Mouse (Mus musculus) adrenal gland, adult 10 weeks (tissue): Measurements from ENCODE around the gene Bax. TPM values are rescaled to one million over a fixed set of nuclear protein-coding genes. Genes with fewer than 3 reads are reported as not detected.

Source experiments
- polyA plus RNA-seq: library from polyadenylated mRNA; stranded (reverse); fragments of 350-450 nt; fragmentation: Illumina TruSeq; extraction: RNeasy Lipid Tissue Mini Kit (QIAGEN cat#74804); gene quantifications from one replicate; pipeline ENCODE4 v1.2.3, GENCODE M21; 2014; ENCODE audit warnings: low read depth, low replicate concordance

Gene Bax
- polyA plus RNA-seq, result 1.1 TPM

DNA sequence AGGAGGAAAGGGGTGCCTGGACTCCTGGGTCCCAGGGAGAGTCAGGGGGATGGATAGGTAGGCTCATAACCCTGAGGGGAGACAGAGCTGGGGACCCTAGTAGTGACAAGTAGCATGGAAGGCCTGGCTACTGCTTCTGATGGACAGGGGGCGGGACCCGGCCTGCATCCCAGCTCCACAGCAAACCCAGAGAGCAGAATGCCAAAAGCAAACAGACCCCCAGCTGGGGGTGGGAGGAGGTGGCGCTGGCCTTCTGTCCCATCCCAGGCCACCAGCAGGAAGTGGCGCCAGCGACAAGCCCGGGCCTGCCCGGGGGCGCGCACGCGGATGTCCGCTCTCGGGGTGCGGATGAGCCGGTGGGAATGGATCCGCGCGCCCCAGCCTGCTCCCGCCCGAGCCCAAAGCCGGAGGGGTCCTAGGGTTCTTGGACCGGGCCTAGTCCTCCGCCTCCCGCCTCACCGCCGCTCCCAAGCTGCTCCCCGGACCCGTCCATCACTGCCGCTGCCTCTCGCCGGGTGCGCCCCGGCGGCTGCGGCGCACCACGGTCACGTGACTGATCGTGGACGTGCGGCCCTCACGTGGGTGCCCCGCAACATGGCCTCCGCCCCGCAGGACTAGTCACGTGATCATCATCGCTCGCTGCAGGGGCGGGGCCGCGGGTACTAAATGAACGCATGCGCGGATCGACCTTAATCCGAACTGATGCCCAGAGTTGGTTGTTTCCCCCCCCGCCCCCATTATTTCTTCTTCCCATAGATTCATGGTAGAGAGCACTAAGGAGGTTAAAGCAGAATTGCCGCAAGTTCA is at the start of gene Bax:
Gene Bax, minus strand, starts transcription at position 616 of the 807 bp plus-strand sequence.

DNA sequence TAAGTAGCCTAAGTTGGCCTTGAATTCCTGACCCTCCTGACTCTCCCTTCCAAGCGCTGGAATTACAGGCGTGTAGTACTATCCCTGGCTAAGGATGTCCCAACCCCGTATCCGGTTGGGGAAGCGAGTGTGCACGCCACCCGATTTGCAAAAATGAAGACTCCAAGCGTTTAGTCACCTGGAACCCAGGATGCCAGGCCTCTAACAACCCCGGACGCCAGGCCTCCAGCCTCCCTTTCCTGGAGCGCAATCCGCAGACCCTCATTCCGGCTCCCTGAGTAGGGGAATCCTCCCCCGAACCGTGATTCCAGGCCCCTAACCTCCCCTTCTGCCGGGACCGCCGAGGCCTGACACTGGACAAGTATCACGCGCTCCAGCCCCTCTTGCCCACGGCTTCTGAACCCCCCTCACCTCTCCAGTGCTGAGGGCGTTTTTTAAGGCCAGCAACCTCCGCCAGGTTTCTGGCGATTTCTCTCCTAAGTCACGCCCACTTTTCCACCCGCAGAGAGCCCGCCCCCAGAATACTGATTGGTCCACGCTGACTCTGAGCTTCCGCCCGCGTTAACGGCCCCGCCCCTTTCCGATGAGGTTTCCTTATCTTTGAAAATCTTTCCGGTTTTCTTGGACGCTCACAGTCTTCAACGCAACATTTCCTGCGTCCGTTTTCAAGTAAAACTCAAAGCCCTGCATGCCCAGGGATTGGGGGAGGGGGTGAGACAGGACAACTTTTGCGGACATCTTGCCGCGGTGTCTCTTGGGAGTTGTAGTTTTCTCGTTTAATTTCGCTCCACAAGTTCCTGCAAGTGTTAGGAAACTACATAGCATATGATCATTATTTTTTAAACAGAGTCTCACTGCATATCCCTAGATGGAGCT is 43.5 kb upstream of the Bax start, which contains the start of gene Nucb1:
Gene Nucb1, minus strand, starts transcription at position 495 of the 876 bp plus-strand sequence.

DNA sequence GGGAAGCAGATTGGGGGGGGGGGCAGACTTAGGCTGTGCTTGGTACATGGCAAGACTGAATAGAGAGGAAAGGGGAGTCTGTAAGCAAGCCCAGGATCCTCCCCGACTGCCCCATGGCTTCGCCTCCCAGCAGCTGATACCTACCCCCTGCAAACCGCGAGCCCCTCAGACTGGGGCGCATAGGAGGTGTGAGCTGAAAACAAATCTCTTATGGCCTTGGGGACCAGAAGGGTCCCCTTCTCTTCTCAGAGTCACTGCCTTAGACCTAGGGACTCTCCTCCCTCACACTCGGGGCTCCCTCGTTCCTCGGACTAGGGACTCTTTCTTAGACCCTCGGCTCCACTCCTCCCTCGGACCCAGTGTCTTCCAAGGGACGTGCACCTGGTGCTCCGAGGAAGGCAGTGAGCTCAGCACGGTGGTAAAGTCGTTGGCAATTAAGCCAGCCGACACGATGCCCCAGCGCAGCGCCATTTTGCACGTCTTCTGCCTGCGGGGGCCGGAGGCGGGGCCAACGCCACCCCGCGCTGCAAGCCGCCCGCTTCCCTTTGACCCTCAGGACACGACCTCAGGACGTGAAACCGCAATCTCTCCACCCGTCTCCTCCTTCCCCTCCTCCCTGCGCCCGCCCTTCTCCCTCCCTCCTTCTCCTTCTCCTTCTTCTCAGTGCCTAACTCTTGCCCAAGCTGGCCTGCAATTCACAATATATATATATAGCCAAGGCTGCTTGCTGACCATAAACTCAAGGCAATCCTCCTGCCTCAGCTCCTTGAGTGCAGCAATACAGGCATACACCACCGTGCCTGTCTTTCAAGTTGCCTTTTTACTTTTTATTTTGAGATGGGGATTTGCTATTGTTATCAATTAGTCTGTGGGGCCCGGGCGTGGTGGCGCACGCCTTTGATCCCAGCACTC is 21.9 kb upstream of the Bax start, which contains the start of gene Dhdh:
Gene Dhdh, minus strand, starts transcription at position 513 of the 912 bp plus-strand sequence.

DNA sequence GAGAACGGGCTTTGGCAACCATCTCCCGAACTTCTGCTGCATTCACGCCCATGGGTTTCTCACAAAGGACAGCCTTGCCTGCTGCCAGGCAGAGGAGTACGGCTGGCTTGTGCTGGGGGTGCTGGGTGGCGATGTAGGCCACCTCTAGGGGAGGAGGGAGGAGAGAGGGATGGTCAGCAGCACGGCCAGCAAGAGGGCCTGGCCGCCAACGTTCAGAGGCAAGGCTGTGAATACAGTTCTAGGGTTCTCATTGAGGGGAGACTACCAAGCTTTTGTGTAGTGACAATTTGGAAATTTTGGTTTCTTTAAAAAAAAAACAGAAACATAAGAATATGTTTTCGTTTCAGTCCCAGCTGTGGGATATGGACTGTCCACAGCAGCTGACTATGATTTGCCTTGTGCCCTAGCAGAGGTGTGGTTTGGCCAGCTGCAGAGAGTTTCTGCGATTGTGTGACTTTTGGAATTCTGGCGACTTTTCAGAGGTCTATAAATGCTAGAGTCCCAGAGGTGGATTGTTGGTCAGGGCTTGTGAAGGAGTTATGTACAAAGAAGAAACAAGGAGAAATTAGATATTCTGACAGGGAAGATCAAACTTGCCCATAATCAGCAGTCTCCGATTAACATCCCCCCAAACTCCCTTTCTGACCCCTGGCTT is 20.2 kb upstream of the Bax start, which contains the start of gene Gm45808:
Gene Gm45808, minus strand, starts transcription at position 51 of the 655 bp plus-strand sequence.

DNA sequence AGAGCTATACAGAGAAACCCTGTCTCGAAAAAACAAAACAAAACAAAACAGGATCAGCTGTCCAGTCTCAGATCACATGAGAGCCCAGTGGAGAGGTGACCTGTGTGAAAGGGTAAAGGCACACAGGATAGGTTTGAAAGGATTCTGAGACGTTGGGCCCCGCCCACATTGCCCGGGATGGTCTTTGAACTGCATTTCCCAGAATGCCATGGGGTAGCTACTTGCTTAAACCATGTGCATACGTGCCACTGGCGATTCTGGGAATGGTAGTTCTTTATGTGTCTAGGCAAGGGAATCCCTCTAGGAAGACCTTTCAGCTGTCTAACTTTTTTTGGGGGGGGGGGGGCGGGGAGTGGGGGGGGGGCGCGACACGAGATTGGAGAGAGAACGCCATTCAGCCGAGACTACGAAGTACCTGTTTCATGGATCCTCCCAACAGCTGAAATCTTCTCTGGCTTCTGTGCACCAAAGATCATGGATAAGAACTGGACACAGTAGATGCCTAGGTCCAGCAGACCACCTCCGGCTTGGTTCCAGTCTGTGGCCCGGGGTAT is 14.8 kb upstream of the Bax start, which contains the start of gene Tulp2:
Gene Tulp2, plus strand, starts transcription at position 504 of the 554 bp plus-strand sequence.

DNA sequence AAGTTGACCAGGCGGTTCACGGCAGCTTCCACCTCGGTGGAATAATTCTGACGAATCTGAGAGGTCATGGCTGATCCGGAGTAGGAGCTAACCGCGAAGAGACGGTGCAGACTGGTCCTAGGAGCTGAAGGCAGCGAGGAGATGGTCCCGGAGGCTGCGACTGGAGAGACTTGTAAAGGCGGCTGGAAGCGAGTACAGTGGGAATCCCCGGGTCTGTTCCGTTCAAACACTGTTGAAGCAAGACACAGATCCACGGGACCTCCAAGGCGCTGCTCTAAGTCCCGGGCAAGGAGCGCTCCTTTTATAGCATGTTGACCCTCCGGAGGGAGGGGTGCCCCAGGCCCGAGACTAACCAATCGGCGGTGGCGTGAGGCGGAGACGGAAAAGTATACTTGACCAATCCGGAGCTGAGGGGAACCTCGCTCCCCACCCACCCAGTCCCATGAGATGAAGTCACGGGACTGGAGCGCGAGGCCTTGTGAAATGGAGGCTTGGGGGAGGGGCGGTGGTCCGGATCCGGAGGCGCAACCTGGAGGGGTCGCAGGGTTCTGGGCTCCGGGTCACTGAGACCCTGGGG is 7.0 kb downstream of the Bax start, which contains the start of gene Ftl1:
Gene Ftl1, minus strand, starts transcription at position 321 of the 577 bp plus-strand sequence.

DNA sequence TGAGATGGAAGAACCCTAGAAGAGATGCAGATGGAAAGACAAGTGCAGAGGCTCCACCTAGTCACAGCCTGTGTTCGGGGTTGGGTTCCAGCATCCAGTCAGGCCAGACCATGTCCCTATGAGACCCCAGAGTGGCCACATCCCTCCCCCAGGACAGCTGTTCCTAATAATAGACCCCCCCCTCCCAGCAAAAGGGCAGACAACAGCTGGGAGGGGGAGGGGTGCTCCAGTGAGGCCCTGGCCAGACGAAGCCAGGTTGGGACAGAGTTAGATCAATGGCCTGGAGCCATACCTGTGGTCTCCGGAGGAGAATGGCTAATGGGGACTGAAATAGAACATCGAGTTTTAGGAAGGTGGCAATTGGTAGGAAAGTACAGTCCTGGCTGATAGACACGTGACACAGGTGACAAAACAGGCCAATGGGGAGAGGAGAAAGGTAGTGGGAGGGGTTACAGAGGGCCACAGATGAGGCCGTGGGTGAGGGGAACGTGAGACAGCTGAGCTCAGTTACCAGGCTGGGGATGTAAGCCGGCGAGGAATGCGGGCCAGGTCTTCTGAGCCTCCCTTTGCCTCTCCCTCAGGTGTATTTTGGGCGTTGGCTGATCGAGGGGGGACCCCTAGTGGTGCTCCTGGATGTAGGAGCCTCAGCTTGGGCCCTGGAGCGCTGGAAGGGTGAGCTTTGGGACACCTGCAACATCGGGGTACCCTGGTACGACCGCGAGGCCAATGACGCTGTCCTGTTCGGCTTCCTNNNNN is 29.0 kb downstream of the Bax start, which contains the start of gene Ruvbl2:
Gene Ruvbl2, minus strand, starts transcription at position 576 of the 756 bp plus-strand sequence.

DNA sequence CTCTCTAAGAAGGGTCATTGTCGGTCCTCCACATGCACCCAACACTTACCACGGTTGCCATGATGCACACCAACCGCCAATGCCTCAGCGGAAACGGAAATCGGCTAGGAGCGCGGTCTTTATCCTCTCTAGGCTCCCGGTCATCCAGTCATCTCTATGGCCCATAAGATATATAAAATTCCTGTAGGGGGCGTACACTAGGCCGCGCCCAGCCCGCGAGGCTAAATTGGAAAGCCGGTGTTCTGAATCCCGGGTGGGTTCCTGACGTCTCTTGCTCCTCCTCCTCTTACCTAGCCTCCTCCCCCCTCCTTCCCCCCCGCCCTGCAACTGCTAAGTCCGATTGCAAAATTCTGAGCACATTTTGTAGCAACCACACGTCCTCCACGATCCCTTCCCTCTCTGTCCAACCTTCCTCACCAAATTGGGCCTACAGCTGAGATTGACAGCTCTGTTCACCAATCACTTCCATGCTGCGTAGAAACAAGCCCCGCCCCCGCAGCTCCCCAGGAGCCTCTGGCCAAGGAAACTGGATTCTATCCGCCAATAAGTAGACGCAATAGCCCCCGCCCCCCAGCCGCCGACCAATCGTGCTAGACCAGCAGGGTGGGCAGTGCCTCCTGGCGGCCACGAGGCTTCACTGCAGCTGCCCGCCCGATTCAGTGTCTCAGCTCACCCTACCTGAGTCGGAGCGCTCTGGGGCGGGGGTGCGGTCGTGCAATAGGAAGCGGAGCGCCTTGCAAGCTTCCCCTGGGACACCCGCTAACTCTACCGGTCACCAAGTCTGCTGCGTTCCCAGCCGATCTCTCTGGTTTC is 32.3 kb downstream of the Bax start, which contains the start of gene Gys1:
Gene Gys1, plus strand, starts transcription at position 642 of the 813 bp plus-strand sequence.

DNA sequence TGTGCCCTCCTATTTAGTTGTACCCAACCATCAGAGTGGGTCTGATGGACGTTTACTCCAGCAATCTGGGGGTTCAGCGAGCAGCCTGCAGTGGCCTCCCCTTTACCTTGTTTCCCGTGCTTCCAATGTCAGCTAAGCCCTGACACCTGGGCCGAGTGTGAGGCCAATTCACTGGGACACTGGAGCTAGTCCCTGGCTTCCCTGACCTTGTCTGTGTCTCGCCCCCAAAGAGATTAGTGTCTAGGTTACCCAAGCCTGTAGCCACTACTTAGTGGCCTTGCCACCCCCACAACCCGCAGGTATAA is 46.1 kb downstream of the Bax start, which contains the start of gene Lhb:
Gene Lhb, plus strand, starts transcription at position 206 of the 305 bp plus-strand sequence.

DNA sequence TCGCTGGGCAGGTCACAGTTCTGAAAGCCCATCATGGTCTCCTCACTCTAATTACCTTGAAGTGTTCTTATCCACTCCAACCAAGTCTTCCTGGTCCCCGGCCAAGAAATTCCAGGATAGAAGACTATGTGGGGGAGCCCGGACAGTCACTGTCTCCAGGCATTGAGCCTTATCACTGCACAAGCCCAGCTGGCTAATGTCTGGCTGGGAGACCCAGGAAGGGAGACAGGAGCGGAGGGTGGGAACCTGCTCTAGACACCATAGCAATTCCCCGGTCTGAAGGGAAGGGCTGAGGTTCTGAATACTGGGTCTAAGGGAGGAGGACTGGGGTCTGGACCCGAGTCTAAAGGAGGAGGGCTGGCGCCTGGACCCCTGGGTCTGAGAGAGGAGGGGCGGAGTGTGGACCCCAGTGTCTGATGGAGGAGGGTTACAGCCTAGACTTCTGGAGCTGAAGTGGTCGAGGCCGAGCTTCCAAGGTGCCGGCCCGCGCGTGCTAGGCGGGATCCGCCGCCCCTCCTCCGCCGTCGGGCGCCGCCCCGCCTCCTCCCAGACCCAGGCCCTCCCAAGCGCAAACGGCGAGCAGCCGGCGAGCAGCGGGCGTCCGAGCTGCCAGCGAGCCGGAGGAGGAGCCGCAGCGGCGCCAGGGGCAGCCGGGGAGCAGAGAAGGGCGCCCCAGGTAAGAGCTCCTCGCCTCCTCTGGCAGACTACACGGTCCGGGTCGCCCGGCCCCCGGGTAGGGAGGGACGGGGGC is 53.4 kb downstream of the Bax start, which contains the start of gene Ntf5:
Gene Ntf5, plus strand, starts transcription at position 583 of the 751 bp plus-strand sequence.

Other genes starting within 250 kb of the Bax start
- 0.52 TPM for gene Cd37, start 227.8 kb downstream of the Bax start, polyA plus RNA-seq
- not detected for gene Slc6a16, start 225.8 kb downstream of the Bax start, polyA plus RNA-seq
- gene Slc6a21, start 189.4 kb downstream of the Bax start, polyA plus RNA-seq, result not detected
- gene Trpm4, start 133.1 kb downstream of the Bax start, polyA plus RNA-seq, result 0.29 TPM
- gene Hrc, start 131.6 kb downstream of the Bax start, polyA plus RNA-seq, result 0.87 TPM
- not detected for gene Ppfia3, start 99.9 kb downstream of the Bax start, polyA plus RNA-seq
- gene Lin7b, start 96.3 kb downstream of the Bax start, polyA plus RNA-seq, result not detected
- 77.1 TPM for gene Snrnp70, start 71.2 kb downstream of the Bax start, polyA plus RNA-seq
- gene Kcna7, start 61.2 kb downstream of the Bax start, polyA plus RNA-seq, result not detected
- gene Ntf5, start 53.2 kb downstream of the Bax start, polyA plus RNA-seq, result not detected
- gene Lhb, start 46.1 kb downstream of the Bax start, polyA plus RNA-seq, result not detected
- 5.4 TPM for gene Gys1, start 32.1 kb downstream of the Bax start, polyA plus RNA-seq
- gene Ruvbl2, start 28.8 kb downstream of the Bax start, polyA plus RNA-seq, result 0.76 TPM
- 6.7 TPM for gene Ftl1, start 7.0 kb downstream of the Bax start, polyA plus RNA-seq
- gene Tulp2, start 15.0 kb upstream of the Bax start, polyA plus RNA-seq, result not detected
- not detected for gene Gm45808, start 19.9 kb upstream of the Bax start, polyA plus RNA-seq
- gene Dhdh, start 21.9 kb upstream of the Bax start, polyA plus RNA-seq, result 122 TPM
- gene Nucb1, start 43.5 kb upstream of the Bax start, polyA plus RNA-seq, result 68.5 TPM
- 3.1 TPM for gene Ppp1r15a, start 59.4 kb upstream of the Bax start, polyA plus RNA-seq
- gene Plekha4, start 59.4 kb upstream of the Bax start, polyA plus RNA-seq, result 1.2 TPM
- gene Hsd17b14, start 88.0 kb upstream of the Bax start, polyA plus RNA-seq, result not detected
- gene Bcat2, start 103.3 kb upstream of the Bax start, polyA plus RNA-seq, result 8.7 TPM
- gene Fgf21, start 148.6 kb upstream of the Bax start, polyA plus RNA-seq, result not detected
- gene Fut1, start 150.4 kb upstream of the Bax start, polyA plus RNA-seq, result not detected
- not detected for gene Izumo1, start 154.9 kb upstream of the Bax start, polyA plus RNA-seq
- gene Rasip1, start 160.6 kb upstream of the Bax start, polyA plus RNA-seq, result 0.23 TPM
- 0.17 TPM for gene Mamstr, start 173.1 kb upstream of the Bax start, polyA plus RNA-seq
- not detected for gene Fut2, start 199.5 kb upstream of the Bax start, polyA plus RNA-seq
- gene Ntn5, start 217.1 kb upstream of the Bax start, polyA plus RNA-seq, result not detected
- not detected for gene Sec1, start 227.5 kb upstream of the Bax start, polyA plus RNA-seq
- 0.93 TPM for gene Car11, start 232.9 kb upstream of the Bax start, polyA plus RNA-seq
- 9.2 TPM for gene Dbp, start 238.2 kb upstream of the Bax start, polyA plus RNA-seq
- not detected for gene Rpl18, start 248.6 kb upstream of the Bax start, polyA plus RNA-seq